Mouse (Mus musculus) G1E (cell line): Measurements from ENCODE around the gene 4930455H04Rik.

Source experiments
- CTCF ChIP-seq: IDR thresholded peaks from 2 replicates; pipeline ENCODE4 v1.5.1; 2012; ENCODE audit warnings: low read depth, low read length, inconsistent platforms, mixed read lengths
- GATA1 ChIP-seq: IDR thresholded peaks from 2 replicates; pipeline ENCODE4 v1.6.1; 2012; ENCODE audit warnings: borderline replicate concordance, low read length, inconsistent platforms, mixed read lengths
- GATA2 ChIP-seq: IDR thresholded peaks from 2 replicates; pipeline ENCODE4 v1.6.1; 2012; ENCODE audit warnings: low read depth, low read length, inconsistent platforms, borderline replicate concordance
- POLR2AphosphoS5 ChIP-seq: IDR thresholded peaks from 2 replicates; pipeline ENCODE4 v1.6.1; 2012; ENCODE audit warnings: low read depth, low read length, inconsistent platforms; ENCODE audit not compliant: insufficient replicate concordance
- TAL1 ChIP-seq: conservative IDR thresholded peaks from 2 replicates; pipeline ENCODE4 v1.6.1; 2012; ENCODE audit warnings: low read depth, low read length, inconsistent platforms, mixed read lengths

- TF ChIP-seq CTCF (no peak), GATA1 (no peak), TAL1 (no peak), POLR2AphosphoS5 (no peak), GATA2 (no peak)
These were observed 17.0 kb downstream of the 4930455H04Rik start for GRCm38 (mm10) chr3:116985042-116985455.
